Mouse (Mus musculus) urinary bladder, postnatal 14 days (tissue): ENCODE results near the gene Prnd.
A peak's percentile ranks its signal among the peaks of the same experiment; 100 is the strongest.

Source experiments
- DNase-seq: peaks from one replicate; pipeline ENCODE4 v3.0.0; 2021; ENCODE audit warnings: low spot score

The Prnd gene

DNA sequence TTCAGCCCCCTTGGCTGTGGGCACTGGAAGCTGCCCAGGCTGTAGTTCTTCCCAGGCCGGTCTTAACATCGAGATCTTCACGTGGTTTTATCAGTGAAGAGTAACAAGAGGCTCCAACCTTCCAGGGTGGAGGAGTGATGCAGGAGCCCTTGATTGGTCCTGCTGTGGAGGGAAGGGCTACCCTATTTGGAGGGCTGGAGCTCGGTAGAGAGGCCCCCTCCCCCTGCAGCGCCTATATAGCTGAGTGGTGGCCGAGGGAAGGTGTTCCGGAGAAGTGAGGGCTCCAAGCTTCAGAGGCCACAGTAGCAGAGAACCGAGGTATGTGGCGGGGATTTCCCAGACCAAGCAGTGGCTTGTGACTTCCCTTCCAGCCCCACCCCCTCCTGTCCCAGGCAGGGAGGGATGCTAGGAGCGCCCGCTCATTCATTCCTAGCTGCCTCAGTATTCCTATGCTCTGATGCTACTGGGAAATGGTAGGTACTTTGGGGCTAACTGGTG, at the start of gene Prnd:
Gene Prnd (plus strand): TSS at position 264 of the 498 bp plus-strand sequence.
- DNase-seq: peak; percentile 2

DNA sequence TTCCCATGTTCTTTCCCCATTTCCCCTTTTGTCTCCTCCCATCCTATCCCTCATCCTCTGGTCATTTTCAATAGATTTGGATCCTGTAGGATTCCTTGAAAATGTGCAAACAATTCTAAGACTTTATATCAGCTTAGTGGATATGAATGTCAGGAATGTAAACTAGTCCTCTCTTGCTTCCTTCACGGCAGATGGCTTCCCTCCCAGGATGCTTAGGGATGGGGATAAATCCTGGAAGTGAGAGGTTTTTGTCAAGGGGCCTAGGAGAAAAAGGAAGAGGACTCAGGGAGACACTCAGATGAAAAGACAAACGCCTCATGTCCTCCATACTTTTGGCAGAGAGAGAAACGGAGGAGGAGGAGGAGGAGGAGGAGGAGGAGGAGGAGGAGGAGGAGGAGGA, 48.2 kb upstream of the Prnd start:
- DNase-seq: peak; percentile 18

DNA sequence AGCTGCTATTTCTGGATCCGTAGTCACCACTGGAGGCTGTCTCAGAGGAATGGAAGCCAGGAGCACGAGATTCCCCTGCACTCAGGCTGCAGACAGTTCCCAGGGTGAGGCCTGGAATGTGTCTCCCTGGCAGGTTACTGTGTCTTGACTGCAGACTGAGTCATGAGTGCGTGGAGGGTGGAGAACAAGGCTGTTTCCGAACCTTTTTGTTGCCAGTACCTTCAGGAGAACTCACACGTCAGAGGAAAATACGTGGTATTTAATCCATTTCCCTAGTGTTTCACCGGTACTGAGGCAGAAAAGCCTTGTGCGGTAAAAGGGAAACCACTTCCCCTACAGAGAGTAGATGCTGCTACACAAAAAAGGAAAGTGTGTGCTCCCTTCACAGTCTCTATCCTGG, 47.8 kb upstream of the Prnd start:
- peak; percentile 69 for DNase-seq

DNA sequence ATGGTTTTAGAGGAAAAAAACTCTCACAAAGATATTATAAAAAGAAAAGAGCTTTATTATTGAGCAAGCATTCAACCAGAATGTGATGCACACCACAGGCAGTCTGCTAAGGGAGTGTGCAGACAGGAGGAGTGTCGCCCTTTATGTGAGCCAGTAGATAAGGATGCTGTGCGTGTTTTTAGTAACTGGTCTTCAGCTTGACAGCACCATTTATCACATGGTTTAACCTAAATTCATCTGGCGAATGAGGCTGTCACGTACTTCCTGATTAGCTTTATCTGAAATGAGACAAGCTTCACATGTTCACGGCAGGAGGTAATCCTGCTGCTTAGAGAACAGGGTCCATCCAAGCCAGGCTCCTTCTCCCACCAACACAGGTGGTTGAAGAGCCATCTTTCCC, 45.6 kb upstream of the Prnd start:
- no peak for DNase-seq

DNA sequence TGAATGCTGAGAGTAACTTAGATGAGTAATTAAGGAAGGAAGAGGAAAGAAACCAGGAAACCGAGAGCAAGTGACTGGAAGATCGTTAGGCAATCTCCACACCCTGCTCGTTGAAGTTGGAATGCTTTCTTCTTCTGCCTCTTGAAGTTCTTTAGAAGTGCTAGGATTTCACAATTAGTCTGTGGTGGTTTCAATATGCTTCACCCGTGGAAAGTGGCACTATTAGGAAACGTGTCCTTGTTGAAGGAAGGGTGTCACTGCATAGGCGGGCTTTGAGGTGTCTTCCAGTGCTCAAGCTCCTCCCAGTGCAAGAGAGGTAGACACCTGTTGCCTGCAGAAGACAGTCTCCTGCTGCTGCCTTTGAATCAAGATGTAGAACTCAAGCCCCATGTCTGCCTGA, 44.9 kb upstream of the Prnd start:
- no peak for DNase-seq

DNA sequence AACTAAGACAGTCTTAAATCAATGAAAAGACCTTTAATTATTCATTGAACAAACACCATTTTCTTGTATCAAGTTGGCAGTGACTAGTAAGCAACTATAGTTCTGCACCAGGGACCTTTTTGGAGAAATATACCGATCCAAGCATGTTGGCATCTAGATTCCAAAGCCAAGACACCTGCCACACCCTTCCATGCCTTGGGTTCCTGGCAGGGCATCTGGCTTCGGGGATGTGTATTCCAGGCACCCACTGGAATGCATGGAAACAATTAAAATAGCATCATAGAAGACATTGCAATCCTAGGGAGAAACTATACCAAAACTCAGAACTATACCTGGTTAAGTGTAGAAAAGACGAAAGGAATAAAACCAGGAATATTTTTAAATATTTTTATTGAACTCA, 44.4 kb upstream of the Prnd start:
- no peak for DNase-seq

DNA sequence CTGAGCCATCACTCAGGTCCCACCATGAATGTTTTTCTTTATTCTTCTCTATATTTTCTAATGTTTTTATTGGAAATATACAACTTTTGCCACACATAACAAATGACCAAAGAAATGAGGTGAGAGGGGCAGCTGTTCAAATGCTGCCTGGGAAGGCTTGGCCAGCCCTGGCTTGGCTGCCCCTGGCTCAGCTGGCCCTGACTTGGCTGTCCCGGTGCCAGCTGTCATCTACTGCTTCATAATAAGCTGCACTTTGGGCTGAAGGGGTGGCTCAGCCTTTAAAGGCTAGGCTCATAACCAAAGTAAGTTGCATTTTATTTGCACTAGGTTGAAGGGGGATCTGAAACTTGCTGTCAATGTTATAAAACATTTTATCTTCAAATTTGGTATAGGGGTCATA, 43.8 kb upstream of the Prnd start:
- DNase-seq: no peak

DNA sequence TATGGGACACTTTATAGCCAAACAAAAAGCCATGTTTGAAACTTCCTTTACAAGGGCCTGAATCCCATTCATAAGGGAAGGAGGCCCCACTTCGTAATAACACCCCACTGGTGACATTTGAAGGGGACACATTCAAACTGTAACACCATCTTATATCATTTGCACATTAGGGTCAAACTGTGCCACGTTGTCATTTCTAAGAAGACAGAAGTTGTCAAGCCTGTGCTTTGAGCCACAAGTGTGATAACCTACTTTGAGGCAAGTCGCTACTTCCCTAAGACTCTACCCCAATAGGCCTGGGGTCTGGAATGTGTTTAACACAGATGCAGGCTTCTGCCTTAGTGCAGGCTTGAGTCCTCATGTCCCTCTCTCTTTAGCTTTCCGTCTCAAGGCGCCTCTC, 43.4 kb upstream of the Prnd start:
- DNase-seq: no peak

DNA sequence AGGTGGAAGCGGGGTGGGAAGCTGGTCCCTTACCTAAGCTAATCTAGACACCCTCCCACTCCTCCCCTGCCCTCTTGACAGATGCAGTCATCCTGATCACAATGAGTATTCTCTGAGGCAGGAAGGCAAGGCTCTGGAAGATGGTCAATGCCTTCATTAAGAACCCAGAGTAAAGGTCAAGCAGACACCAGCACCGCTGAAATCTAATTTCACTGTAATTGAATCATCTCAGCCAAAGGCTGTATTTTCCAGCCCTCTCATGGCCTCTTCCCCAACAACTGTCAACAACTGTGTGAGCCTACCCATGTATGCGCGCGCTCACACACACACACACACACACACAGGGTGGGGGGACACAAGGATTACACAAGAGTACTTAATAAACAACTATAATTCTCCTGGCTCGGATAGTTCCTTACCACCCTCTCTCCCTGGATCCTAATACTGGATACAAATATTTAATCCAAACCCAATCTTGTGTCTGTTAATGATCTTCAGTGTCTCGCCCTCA, 42.3 kb upstream of the Prnd start:
- DNase-seq: peak; percentile 30

DNA sequence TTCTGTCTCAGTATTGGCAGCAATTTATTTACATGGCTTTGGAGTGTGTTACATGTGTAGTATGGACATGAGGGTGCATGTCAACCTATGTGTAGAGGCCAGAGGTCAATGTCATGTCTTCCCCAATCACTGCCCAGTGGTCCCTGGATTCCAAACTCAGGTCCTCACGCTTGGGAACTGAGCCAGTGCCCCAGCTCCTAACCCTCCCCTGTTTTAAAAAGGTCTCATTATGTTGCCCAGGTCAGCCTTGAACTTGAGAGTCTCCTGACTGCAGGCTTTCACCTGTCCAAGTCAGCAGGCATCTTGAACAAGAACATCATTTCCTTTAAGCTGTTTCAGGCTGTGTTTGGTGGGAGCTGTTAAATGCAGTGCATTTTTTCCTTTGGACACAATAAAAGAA, 41.8 kb upstream of the Prnd start:
- DNase-seq: no peak

DNA sequence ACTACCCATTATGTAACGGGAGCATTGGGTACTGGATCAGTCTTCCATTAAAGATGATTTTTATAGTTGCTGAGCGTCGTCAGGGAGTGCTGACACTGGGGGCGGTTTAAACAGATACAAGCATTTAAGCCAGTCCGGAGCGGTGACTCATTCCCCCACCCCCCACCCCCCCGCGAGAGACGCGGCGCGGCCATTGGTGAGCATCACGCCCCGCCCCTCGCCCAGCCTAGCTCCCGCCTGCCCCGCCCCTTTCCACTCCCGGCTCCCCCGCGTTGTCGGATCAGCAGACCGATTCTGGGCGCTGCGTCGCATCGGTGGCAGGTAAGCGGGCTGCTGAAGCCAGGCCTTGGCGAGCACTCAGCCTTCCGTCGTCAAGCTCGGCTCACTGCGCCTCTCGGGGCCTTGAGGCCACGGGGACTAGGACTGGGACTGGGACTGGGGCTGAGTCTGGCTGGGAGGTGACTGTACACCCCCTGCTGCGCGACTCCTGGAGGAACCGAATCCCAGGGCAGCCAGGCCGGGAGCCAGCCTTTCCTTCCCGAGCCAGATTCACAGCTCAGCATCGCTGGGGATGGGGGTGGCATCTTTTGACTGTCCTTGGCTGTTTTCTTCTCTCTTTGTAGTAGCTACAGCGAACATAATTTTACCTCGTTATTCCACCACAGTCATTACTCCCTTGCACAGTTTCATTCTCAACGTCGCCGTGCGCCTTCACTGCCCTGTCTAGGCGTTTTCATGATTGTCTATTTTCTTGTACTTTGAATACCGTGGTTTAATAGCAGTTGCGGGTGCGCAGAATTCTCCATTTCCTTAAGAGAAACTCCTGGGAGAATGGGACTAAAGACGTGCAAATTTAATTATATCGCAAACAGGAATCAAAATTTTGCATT, 40.7 kb upstream of the Prnd start, which contains the start of the genes Prnp and Prn:
Gene Prnp (plus strand): TSS at position 246 of the 890 bp plus-strand sequence.
Gene Prn (plus strand): TSS at position 275 of the 890 bp plus-strand sequence.
- peak; percentile 92 for DNase-seq

DNA sequence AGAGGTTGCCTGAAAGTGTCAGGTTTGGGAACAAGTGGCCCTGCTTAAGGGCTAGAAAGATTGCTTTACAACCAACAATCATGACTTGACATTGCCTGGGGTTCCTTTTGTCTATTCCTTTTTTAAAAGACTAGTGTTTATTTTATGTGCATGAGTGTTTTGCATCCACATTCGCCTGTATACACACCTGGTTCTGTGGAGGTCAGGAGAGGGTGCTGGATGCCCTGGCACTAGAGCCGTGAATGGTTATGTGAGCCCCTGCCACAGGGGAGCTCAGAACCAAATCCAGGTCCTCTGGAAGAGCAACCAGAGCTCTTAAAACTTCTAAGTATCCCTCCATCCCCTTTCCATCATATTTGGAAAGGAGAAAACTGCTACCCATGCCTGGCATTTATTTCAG, 39.8 kb upstream of the Prnd start:
- DNase-seq: no peak

DNA sequence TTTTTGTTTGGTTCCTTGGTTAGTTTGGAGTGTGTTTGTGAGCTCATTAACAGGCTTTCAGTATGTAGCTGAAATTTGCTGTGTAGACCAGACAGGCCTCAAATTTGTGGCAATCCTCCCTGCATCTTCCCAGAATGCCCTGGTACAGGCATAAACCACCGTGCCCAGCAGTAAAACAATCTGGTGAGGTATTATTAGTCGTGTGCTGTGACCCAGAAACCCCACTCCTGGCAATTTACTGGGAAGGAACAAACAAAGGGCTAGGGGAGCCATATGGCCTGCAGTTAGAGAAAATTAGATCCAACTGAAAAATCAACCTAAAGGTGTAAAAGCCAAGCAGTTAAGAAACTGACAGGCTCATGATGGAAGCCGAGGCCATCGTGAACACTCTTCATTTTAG, 39.3 kb upstream of the Prnd start:
- DNase-seq: no peak

DNA sequence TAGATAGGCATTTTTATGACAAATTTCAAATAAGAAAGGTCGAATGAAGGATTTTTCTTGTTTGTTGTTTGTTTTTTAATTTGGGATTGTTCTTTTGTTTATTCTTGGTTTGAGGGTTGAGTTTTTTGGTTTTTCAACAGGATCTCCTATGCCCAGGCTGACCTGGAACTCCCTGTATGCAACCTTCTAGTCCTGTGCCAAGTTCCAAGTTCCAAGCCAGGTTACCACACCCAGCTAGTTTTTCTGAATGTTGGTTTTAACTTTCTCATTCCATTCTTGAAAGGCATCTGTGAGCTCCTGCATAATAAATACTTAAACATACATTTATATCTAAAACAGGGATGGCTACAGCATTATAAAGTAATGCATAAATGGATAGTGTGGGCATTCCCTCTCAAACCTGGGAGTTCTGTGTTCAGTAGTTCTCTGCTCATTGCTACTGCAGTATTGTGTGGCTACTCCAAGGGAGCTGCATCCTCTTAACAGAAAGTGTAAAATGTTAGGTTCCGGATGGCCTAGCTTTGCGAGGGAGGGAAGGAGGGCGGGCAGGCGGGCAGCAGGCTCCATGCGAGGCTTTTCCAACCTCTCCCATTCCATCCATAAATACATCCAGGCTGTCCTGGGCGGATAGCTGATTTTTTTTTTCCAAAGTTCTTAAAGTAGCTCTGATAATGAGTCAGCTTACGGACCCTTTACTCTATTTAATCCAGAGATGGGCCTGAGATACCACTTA, 38.0 kb upstream of the Prnd start:
- DNase-seq: no peak

DNA sequence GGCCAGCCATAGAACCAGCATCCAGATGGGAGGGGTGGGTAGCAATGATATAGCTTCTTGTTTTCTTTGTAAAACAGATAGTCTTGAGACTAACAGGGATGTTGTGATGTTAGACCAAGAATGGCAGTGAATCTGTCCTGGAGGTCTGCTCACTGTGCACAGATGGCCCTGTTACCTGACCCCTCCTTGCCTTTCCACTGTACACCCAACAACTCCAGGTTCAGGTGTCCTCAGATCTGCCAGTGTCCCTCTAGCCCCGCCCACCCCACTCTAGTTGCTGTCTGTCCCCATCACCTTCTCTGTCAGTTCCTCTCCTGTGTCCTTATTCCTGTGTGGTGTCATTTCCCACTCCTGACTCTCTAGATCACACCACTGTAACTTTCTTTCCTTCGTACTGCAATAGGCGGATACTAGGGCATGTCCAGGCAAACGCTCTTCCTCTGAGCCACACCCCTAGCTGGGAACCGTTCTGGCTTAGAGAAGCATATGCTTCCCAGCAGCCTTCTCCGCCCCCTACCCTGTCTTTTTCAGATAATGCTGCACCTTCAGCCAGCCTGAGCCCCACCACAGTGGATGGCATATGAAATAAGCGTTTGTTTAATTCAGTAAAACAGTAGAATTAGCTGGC, 18.3 kb upstream of the Prnd start:
- no peak for DNase-seq

DNA sequence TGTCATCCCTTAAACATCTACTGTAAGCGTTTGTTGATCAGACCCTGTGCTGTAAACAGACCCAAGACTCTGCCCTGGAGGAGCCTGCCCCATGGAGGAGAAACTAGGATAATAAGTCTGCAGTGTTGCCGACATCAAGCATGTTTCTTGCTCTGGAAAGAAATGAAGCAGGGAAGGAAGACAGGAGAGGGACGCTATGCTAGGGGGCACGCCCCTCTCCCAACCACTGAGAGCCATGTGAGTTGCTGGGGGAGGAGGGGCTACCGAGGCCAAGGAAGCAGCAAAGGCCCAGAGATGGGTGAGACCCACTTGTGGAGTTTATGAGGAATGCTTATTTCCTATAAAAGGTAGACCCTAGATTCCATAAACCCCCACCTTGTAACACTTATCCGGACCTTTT, 17.6 kb upstream of the Prnd start:
- no peak for DNase-seq

DNA sequence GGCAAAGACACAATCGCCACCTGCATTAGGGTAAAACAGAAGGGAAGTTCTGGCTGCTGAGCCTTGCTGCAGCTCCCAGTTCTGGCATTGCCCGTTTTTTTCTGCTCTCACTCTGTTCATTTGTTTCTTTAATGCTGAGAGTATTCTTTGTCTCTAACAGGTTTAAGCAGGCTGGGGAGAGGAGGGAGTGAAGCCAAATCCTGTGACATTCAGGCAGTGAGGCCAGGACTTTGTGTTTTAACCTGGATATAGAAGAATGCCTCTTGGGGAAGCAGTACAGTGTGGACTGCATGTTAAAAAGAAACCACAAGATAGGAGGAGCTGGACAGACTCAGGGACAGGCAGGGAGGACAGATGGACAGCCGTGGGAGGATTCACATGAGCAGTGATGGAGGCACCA, 17.1 kb upstream of the Prnd start:
- no peak for DNase-seq

DNA sequence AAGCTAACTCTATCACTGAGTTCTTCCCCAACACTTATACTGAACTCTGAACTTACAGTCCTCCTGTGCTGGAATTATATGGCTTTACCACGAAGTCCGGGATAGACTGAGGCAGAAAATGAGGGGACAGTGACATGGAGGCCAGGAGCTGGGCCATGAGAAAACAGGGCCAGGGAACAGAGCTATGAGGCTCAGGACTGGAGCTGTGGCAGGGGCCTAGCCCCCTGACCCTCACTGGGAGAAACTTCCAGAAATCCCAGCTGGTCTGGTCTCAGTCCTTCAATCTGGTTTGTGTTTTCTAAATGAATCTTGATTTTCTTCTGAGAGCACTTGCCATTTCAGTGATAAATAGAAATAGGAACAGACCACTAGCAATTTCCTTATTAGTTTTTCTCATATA, 16.4 kb upstream of the Prnd start:
- no peak for DNase-seq

DNA sequence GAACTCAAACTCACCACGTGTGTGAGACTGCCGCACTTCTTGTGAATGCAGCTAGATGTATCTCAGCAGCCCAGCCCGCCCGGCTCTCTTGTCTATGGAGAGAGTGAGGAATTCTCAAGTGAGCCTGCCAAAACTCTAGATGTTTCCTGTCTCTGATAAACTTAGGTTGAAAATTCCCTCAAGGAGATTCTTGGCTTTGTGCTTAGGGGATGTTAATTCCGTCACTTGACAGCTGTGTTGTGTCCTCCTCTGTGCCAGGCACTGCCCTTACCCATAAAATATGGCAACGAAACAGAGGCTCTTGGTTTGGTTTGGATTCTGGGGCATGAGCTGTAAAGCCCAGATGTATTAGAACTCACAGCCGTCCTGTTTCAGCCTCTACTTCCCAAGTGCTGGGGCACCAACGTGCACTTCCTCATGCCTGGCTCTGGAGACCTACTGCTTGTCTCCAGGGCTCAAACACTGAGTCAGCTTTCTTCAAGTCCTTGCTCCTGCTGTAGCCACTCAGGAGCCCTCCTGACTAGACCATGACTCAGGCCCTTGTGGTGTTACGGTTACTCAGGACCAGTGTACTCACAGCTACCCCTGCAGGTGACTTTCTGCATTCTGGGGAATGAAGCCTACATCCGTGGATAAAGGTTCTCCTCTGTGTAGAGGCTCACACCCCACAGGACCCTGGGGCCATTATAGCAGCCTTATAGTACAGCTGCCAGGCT, 15.1 kb upstream of the Prnd start:
- DNase-seq: peak; percentile 42

DNA sequence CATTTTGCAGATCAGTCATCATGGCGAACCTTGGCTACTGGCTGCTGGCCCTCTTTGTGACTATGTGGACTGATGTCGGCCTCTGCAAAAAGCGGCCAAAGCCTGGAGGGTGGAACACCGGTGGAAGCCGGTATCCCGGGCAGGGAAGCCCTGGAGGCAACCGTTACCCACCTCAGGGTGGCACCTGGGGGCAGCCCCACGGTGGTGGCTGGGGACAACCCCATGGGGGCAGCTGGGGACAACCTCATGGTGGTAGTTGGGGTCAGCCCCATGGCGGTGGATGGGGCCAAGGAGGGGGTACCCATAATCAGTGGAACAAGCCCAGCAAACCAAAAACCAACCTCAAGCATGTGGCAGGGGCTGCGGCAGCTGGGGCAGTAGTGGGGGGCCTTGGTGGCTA, 14.3 kb upstream of the Prnd start:
- DNase-seq: no peak

DNA sequence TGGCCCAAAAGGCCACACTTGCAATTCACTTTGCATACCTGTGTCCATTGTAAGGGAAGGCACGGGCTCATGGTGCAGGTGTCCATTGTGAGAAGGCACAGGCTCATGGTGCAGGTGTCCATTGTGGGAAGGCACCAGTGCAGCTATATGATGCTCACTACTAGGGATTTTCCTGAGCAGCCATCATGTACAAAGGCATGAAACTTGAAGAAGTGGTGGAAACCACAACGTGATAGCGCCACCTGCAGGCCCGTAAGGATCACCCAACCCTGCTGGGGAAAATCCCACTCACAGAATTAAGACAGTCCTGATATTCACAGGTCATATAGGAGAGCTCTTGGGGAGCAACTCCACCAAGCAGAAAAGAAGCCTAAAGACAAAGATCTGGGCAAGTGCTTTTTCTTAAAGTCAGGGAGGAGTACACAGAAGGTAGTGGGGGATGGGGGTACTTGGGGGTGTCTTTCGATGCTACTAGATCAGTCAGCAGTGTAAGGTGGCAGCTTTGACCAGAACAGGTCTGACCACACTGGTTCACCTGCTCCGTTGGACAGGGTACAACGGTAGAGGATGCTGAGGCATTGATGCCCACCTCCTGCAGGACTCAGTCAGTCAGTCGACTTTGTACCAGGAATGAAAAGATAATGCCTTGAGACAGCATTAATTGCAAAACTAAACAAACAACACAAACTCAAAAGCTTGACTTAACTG, 11.1 kb upstream of the Prnd start:
- peak; percentile 48 for DNase-seq
